Mouse (Mus musculus): ENCODE measurements around the gene Trpm3. TPM values are rescaled to one million over a fixed set of nuclear protein-coding genes. Genes with fewer than 3 reads are reported as not detected.

Trpm3 gene
- polyA plus RNA-seq, 2 experiments from 2014 or later = 0.28 TPM; not detected in 1

DNA sequence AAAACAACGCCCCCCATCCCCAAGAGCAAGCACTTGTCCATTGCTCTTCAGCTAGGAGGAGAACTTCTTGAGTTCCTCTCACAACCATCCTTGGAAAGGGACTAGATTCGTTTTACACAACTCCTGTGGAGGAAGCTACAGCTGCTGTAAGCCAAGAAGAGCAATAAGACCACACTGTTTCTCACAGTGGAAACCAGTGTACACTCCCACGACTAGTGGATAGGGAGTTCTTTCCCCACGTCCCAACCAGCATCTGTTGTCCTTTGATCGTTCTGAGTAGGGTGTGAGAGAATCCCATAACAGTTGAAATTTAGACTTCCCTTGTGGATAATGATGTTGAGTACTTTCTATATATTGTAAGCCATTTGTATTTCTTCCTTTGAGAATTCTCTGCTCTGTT, 728.6 kb downstream of the Trpm3 start:
- ATAC-seq = no peak

GRCm38 (mm10) chr19:22869853-22870252, 731.0 kb downstream of the Trpm3 start:
- ATAC-seq = no peak

- no peak for ATAC-seq
These were observed 733.6 kb downstream of the Trpm3 start for GRCm38 (mm10) chr19:22872456-22872855.

DNA sequence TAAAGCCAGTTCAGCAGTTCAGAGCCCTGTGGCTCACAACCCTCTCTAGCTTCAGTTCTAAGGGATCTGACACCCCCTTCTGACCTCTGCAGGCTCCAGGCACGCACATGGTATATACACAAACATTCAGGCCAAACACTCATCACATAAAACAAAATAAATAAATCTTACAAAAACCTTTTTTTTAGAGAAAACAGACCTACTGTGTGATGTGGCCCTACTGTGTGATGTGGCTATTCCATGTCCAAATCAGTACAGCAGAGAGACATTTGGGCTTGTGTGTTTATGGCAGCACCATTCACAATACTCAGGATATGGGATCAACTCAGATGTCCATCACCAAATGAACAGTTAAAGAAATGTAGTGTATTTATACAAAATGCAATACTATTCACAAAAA, 741.4 kb downstream of the Trpm3 start:
- no peak for ATAC-seq

- no peak for ATAC-seq
These were observed 743.8 kb downstream of the Trpm3 start for GRCm38 (mm10) chr19:22882670-22883111.

GRCm38 (mm10) chr19:22883154-22883553, 744.3 kb downstream of the Trpm3 start:
- ATAC-seq = no peak

DNA sequence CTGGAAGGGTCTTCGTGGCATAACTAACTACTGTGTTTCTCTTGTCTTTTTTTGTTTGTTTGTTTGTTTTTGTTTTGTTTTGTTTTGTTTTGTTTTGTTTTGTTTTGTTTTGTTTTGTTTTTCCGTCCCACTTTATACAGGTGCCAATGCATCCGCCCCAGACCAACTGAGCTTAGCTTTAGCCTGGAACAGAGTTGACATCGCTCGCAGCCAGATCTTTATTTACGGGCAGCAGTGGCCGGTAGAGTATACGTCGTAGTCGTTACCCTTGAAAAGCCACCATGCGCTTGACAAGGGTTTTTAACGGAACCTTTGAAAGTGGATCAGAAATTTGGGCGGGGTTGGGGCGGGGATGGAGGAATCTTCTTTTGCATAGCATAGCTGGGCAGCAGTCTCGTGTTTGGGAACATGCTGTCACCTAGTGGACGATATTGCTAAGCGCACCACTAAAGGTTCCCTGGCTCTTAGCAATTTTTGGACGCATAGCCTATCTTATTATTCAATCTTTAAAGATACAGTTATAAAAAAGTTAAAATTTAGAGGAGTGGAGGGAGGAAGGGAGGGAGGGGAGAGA, 745.0 kb downstream of the Trpm3 start:
- ATAC-seq = no peak

- ATAC-seq = no peak
These were observed 745.5 kb downstream of the Trpm3 start for GRCm38 (mm10) chr19:22884357-22884756.

DNA sequence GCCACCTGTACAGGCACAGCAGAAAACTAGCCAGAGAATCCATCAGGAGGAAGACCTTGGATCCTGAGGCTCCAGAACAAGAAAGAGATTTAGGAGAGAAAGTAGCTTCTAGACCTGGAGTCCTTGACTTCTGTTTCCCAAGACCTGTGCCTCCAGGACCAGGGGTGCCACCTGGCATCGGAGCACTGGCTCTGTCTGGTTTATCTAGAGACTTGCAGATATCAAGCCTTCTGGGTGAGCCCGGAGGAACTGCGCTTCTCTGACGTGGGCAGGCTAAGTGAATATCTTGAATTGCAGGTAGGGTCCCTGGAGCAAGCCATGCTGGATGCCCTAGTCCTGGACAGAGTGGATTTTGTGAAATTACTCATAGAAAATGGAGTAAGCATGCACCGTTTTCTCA, 746.2 kb downstream of the Trpm3 start:
- ATAC-seq = no peak

DNA sequence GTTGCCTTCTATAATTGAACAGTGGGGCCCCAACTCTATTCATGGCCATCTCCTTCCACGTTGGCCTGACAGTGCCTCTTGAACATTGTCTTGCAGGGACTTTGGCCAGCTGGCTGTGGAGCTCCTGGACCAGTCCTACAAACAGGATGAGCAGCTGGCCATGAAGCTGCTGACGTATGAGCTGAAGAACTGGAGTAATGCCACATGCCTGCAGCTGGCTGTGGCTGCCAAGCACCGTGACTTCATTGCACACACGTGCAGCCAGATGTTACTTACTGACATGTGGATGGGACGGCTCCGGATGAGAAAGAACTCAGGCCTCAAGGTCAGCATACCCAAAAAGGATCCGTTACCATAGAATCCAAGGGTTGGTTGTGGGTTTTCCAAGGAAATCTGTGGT, 763.0 kb downstream of the Trpm3 start:
- no peak for ATAC-seq

GRCm38 (mm10) chr19:22902386-22902785, 763.5 kb downstream of the Trpm3 start:
- no peak for ATAC-seq

DNA sequence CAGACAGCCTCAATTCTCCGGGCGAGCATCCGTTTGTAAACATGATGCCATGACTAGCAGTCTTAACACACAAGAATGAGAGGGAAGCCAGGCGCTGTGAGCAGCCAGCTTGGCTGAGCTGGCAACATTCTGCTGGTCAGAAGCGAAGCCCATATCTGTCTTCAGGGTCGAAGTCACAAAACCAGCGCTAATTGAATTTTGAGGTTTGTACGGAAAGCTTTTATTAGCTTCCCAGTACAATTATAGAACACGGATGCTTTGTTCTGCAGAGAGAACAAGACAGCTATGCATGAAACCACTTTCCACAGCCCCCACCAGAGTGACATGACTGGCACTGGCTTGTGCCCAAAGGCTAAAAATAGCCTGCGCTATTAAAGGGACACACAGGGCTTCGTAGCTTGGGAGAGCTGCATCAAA, 766.2 kb downstream of the Trpm3 start:
- no peak for ATAC-seq

DNA sequence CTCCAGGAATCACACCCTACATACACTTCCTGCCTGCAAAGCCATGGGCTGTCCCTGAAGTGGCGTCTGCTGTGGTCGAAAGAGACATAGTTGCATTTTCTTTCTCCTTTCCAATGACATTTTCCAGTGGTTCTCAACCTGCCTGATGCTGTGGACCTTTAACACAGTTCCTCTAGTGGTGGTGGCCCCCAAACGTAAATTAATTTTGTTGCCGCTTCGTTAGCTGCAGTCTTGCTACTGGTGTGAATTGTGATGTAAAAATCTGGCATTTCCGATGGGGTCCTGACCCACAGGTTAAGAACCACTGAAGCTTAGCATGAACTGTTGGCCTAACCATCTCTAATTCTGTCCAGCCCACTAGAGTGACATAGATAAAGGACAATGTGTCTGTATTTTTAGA, 771.8 kb downstream of the Trpm3 start:
- no peak for ATAC-seq

DNA sequence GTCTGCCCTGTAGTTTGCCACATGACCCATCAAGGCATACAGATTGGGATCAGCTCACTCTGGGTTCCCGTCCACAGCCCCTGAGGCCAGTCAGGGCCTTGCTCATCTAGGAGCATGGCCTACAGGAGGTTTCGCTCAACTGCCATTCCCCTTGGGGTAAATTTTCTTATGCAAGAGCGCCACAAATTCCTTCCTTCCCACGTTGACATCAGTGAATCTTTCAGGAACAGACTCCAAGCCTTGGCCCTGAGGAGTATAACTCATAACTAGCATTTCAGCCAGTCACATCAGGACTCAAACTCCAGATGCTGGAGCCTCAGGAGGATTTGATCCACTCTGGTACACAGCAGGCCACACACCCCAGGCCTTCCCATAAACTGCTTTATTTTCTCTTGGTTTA, 774.1 kb downstream of the Trpm3 start:
- no peak for ATAC-seq

GRCm38 (mm10) chr19:22915868-22916642, 777.2 kb downstream of the Trpm3 start:
- peak; percentile 71 for ATAC-seq

DNA sequence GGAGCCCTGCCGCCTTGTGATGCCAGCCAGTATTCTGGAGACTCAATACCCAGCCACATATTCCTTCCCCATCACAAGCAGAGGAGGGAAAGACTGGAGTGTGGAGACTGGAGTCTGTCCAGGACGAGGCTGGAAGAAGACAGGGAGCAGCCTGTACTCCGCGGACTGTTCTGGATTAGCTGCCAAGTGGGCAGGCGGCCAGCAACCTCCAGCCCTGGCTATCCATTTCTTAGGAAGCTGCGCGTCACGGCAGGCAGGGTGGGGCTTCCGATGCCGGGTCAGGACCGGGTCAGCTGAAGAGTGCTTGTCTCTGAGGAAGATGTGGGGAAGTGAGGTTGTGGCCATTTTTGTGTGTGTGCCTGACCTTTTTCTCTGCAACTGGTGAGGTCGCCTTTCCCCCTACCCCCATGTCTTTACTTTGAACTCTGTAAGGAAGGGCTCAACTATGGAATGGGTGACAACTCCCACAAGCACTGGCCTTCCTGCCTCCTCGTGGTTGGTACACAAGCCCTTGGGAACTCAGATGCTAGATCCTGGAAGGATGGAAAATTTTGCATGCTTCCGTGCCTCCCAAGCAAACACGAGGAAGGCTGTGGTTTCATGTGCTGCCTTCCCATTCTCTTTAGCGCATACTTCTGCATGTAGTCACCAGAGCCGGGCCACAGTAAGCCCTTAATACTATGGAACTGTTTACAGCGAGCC, 777.9 kb downstream of the Trpm3 start:
- no peak for ATAC-seq

DNA sequence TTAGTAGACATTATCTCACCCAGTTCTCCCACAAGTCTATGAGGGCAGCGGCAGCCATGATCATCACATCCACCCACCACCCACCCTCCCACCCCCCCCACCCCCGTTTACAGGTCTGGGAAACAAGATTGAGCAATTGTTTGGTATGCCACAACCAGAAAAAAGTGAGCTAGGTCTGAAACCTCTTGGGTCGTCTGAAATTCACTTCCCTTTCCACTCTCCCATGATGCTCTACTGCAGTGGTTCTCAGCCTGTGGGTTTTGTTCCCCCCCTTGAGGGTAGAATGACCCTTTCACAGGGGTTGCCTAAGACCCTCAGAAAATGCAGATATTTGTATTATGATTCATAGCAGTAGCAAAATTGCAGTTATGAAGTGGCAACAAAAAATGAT, 778.5 kb downstream of the Trpm3 start:
- ATAC-seq = no peak

GRCm38 (mm10) chr19:22920949-22921348, 782.1 kb downstream of the Trpm3 start:
- no peak for ATAC-seq

GRCm38 (mm10) chr19:22922871-22923670, 784.2 kb downstream of the Trpm3 start:
- no peak for ATAC-seq

- no peak for ATAC-seq
These were observed 786.4 kb downstream of the Trpm3 start for GRCm38 (mm10) chr19:22925284-22925683.

DNA sequence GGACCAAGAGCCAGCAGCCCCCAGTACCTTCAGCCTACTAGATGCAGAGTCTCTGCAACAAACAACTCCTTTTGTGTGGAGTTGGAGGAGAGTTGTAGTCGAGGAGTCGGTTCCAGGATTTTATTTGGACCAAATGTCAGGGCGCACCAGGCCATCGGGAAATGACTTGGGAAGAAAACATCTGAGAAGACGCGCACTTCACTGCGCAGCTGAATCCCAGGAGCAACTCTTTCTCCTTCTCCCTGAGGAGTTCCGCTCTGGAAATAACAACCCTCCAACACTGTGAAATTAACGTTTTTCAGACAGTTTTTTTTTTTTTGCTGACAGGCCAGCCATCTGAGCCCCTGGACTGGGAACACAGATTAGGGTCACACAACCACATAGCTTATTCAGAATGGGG, 787.9 kb downstream of the Trpm3 start:
- ATAC-seq = no peak

GRCm38 (mm10) chr19:22928366-22928765, 789.5 kb downstream of the Trpm3 start:
- ATAC-seq = no peak

DNA sequence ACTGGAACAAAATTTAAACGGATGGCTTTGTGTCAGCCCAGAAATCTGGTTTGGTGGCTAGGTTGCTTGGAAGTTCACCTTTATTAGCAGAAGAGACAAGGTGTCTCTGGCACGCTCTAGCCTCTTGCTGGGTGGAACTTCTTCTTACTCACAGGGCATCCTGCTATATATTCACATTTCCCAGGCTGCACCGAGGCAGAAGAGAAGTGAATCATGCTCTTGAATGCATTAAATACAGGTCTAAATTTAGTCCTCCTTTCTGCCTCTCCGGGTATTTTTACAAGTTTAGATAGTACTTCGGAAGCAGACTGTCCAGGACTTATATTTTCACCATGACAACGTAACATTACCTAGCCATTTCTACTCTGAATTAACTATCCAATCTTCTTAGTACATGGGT, 790.9 kb downstream of the Trpm3 start:
- no peak for ATAC-seq

Measured in CD4-positive, CD25-positive, alpha-beta regulatory T cell, adult 4 months (primary cell).